Mouse (Mus musculus) gastrocnemius, postnatal 4 days (tissue): ENCODE results near the gene Gm49318. TPM values are rescaled to one million over a fixed set of nuclear protein-coding genes. Genes with fewer than 3 reads are reported as not detected.
A peak's percentile ranks its signal among the peaks of the same experiment; 100 is the strongest.

Source experiments
- DNase-seq, 2 experiments: peaks; one replicate each; pipeline ENCODE4 v3.0.0; 2021 to 2022; ENCODE audit warnings: low spot score in 2 of 2, mixed read lengths in 2 of 2
- total RNA-seq, 2 experiments: library from RNA; stranded (reverse); gene quantifications; 2 replicates each; pipeline ENCODE4 v1.2.3; 2021

Gene Gm49318
- total RNA-seq, 2 experiments from 2014 or later: 0.54 TPM; not detected in 1

- DNase-seq: no peak
Measured at GRCm38 (mm10) chr9:22072276-22072675, 1.2 kb upstream of the Gm49318 start.

GRCm38 (mm10) chr9:22069881-22070553 lies 1.0 kb downstream of the Gm49318 start:
- DNase-seq: no peak

- no peak for DNase-seq
Measured at GRCm38 (mm10) chr9:22067195-22067594, 3.9 kb downstream of the Gm49318 start.

GRCm38 (mm10) chr9:22066433-22066832 lies 4.6 kb downstream of the Gm49318 start:
- peak in 1 of 2 experiments; percentile 51 for DNase-seq

GRCm38 (mm10) chr9:22065642-22066041 lies 5.4 kb downstream of the Gm49318 start:
- no peak for DNase-seq

- DNase-seq: peak in 1 of 2 experiments; percentile 14
Measured at GRCm38 (mm10) chr9:22064341-22064740, 6.7 kb downstream of the Gm49318 start.

GRCm38 (mm10) chr9:22061339-22061738 lies 9.7 kb downstream of the Gm49318 start:
- DNase-seq: no peak

GRCm38 (mm10) chr9:22058011-22058424 lies 13.0 kb downstream of the Gm49318 start:
- DNase-seq: no peak

- DNase-seq: no peak
Measured at GRCm38 (mm10) chr9:22057031-22057517, 14.0 kb downstream of the Gm49318 start.

- DNase-seq: no peak
Measured at GRCm38 (mm10) chr9:22056303-22056910, 14.7 kb downstream of the Gm49318 start.

GRCm38 (mm10) chr9:22055713-22056112 lies 15.3 kb downstream of the Gm49318 start:
- DNase-seq: no peak

- DNase-seq: peak in 1 of 2 experiments; percentile 58
Measured at GRCm38 (mm10) chr9:22054411-22055076, 16.5 kb downstream of the Gm49318 start.

GRCm38 (mm10) chr9:22053657-22054056 lies 17.4 kb downstream of the Gm49318 start:
- DNase-seq: no peak

GRCm38 (mm10) chr9:22051958-22052254 lies 19.2 kb downstream of the Gm49318 start, which contains the start of gene Elavl3:
Gene Elavl3, minus strand, starts transcription at chr9:22052023.
- no peak for DNase-seq

- DNase-seq: no peak
Measured at GRCm38 (mm10) chr9:22051161-22051957, 19.7 kb downstream of the Gm49318 start.

GRCm38 (mm10) chr9:22050351-22050889 lies 20.6 kb downstream of the Gm49318 start:
- no peak for DNase-seq

GRCm38 (mm10) chr9:22049721-22050270 lies 21.3 kb downstream of the Gm49318 start:
- no peak for DNase-seq

- DNase-seq: no peak
Measured at GRCm38 (mm10) chr9:22049315-22049714, 21.7 kb downstream of the Gm49318 start.

- DNase-seq: no peak
Measured at GRCm38 (mm10) chr9:22047329-22047728, 23.7 kb downstream of the Gm49318 start.

GRCm38 (mm10) chr9:22041832-22042231 lies 29.2 kb downstream of the Gm49318 start:
- DNase-seq: no peak

GRCm38 (mm10) chr9:22037826-22038225 lies 33.2 kb downstream of the Gm49318 start:
- DNase-seq: no peak
